Mouse (Mus musculus) adrenal gland, postnatal 36 days (tissue): ENCODE data around the gene Efcc1. TPM values are rescaled to one million over a fixed set of nuclear protein-coding genes. Genes with fewer than 3 reads are reported as not detected.

ENCODE experiments used
- DNase-seq, 2 experiments: peaks; one replicate each; pipeline ENCODE4 v3.0.0; 2021; ENCODE audit warnings: mixed read lengths in 1 of 2
- total RNA-seq, 2 experiments: library from RNA; stranded (reverse); gene quantifications; 2 replicates each; pipeline ENCODE4 v1.2.3; 2021

Gene Efcc1
- total RNA-seq, 2 experiments from 2014 or later = 0.63 to 0.82 TPM

DNA sequence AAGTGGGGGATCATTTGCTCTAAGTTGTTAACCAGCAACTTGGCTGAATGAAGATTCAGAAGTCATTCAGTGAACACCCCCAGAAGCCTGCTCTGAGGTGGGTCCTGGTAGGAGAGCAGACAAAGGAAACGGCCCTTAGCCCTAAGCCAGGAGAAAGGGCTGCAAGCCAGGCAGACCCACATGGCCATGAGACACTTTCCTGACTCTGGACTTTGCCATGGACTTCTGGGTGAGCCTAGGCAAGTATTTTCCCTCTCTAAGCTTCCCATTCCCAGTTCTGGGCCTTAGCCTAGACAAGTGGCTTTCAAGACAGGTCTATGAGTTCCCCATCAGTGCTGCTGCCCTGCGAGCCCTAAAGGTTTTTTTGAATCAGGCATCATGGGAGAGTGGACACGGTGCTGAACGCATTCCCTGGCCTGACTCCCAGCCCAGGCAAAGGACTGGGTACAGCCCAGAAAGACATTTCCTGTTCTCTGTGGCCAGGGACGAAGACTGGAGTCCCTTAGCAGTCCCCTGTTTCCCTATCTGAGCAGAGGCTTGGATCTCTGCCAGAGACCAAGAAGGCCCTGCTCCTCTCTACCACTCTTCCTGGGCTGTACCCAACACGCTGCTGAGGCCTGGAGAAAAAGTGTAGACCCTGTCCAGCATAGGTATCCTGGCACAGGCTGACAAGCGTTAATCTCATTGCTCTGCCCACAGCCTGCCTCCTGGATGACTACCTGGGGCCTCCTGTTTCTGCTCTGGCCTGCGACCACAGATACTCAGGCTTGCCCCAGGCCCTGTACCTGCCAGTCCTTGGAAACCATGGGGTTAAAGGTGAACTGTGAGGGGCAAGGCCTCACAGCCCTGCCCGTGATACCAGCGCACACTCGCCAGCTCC lies 47.9 kb downstream of the Efcc1 start:
- no peak for DNase-seq

DNA sequence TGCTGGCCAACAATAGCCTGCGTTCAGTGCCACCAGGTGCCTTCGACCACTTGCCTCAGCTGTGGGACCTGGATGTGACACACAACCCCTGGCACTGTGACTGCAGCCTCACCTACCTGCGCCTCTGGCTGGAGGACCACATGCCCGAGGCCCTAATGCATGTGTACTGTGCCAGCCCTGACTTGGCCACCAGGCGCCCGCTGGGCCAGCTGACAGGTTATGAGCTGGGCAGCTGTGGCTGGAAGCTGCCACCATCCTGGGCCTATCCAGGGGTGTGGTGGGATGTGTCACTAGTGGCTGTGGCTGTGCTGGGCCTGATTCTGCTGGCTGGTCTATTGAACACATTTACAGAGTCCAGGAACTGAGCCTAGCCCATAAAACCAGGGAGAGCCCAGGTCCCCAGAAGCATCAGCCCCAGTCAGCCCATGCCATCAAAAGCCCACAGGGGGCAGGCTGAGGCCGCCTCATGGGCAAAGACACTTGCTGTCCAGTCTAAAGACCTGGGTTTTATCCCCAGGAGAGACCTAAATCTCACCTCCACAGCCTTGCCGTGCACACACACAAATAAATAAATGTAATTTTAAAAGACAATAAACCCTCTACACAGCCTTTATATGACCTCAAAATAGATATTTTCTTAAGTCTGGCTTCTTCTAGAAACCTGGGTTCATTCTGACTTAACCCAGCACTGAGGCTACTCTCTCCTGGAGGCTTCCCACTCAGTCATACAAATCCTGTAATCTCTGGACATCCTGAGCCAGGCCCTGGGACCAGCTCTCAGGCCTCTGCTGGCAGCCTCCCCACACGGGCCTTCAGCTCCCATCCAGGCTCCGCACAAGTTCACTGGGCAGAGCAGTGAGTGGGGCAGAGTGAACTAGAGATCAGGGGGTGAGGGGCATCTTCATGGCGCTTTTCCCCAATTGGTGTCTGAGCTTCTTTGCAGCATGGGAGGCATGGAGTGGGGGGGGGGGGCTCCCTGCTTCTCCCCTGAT lies 48.8 kb downstream of the Efcc1 start:
- peak in 1 of 2 experiments; percentile 29 for DNase-seq

- DNase-seq = no peak
These were observed 50.1 kb downstream of the Efcc1 start for GRCm38 (mm10) chr6:87780546-87781301.

GRCm38 (mm10) chr6:87784033-87784432 lies 53.4 kb downstream of the Efcc1 start:
- DNase-seq = no peak

GRCm38 (mm10) chr6:87786621-87787020 lies 56.0 kb downstream of the Efcc1 start:
- DNase-seq = no peak

- no peak for DNase-seq
These were observed 56.6 kb downstream of the Efcc1 start for GRCm38 (mm10) chr6:87787108-87787890.

GRCm38 (mm10) chr6:87788266-87788895 lies 57.7 kb downstream of the Efcc1 start:
- DNase-seq = no peak

DNA sequence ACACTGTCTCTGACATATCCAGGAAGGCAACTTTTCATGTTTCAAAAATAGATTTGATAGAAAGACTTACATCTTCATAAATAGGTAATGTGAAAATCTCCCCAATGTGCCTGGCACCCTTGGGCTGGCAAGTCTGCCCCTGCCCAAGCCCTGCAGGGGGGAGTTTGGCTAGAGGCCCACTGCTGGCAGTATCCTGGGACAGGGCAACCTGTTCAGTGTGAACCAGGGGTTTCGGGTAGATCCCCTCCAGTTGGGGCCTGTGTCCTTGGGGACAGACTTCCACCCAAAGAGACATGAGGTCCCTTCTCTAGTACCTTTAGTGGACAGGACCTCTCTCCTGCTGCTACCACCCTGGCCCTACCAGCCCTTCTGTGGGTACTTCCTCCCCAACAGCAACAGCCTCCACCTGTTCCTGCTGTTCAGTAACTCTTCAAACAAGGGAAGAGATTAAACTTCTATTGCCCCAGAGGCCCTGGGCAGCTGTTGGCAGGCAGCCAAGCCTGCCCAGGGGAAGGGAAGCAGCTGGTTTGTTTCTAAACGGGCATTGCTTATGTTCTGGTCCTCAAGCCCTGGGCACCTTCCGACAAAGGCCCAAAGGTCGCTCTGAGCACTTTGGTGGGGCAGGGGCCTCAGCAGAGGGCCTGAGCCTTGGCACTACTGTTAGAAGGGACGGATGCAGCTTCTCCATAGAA lies 58.4 kb downstream of the Efcc1 start:
- DNase-seq = peak; percentile 51 to 62

GRCm38 (mm10) chr6:87789791-87790190 lies 59.1 kb downstream of the Efcc1 start:
- DNase-seq = no peak

GRCm38 (mm10) chr6:87790779-87791480 lies 60.3 kb downstream of the Efcc1 start:
- DNase-seq = peak in 1 of 2 experiments; percentile 49

DNA sequence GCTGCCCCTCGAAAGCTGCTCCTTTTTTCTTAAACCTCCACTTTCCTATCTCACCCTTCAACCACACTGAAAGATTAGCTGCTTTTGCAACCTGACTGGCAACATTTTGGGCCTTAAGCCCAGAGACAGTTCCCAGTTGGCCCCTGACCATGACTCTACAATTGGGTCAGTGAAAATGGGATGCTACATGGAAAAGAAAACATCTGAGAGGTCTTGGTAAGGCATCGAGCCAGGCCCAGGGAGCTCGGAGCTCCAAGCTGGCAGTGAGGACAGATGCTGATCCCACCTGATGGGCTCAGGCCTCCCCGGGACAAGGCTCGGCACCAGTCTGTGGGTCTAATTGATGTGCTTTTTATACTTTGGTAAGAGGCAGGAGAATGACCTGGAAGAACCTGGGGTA lies 61.2 kb downstream of the Efcc1 start:
- DNase-seq = no peak

DNA sequence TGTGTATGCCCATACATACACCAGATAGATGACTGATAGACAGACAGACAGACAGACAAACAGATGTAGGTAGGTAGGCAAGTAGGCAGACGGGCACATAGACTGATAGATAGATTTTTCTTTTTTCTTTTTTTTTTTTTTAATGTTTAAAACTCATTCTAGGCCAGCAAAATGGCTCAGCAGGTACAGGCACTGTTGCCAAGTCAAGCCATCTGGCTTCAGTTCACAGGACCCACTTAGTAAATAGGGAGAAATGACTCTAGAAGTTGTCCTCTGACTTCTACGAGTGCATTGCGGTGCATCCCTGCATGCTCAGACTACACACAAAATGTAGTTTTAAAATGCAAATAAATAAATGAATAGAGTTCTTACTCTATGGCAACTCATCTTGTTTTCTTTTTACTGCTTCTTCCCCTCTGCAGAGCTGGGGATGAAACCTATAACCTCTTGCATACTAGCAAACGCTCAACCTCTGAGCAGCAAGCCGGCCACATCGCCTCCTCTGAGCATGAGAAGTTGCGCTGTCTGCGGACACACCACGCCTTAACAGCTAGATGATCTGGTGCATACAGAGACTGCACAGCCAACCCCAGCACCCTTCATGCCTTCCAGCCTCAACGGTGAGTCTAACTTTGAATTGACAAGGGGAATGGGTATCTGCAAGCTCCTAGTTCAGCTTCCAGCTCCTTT lies 63.3 kb downstream of the Efcc1 start:
- no peak for DNase-seq

DNA sequence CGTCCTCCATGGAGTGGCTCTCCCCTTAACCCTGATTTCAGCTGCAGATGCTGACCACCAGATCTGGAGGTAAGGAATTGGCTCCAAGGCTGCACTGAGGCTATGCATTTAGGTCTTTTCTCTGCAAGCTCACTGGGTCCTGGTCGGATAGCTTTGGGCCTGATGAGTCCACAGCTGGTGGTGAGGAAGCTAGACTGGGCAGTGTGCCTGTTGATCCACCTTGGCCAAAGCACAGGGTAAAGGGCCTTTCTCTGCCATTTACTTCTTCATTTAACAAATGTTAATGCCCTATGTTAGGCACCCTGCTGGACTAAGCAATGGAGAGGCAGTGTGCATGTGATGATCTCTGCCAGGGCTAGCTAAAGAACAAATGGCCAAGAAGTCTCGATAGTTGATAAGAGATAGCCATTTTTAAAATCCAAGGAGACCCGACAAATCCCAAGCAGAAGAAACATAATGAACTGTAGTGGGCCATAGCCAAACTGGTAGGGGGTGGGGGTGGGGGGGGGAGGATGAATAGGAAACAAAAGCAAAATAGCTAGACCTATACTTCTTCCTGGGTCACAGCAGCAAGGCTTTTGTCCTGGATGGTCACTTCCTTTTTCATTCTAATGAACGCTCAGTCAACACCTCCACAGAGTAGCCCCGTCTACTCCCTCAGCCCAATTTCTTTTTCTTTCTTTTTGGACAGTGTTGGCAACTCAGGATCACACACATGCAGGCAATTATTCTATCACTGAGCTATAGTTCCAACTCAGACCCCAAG lies 64.9 kb downstream of the Efcc1 start:
- no peak for DNase-seq

GRCm38 (mm10) chr6:87796251-87796880 lies 65.7 kb downstream of the Efcc1 start:
- no peak for DNase-seq

DNA sequence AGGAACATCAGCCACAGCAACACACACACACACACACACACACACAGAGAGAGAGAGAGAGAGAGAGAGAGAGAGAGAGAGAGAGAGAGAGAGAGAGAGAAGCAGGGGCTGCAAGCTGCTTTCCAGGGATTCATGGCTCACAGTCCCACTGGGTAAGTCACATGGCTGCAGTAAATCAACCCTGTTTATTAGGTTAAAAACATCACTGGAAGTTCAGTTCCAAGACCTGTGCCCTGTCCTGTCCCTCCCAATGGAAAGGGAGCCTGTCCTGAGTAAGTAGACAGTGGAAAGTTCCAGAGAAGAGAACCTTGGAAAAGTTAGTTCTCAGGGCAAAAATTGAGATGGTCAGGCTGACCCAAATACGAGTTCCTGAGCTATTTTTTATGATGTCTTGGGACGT lies 66.7 kb downstream of the Efcc1 start:
- DNase-seq = peak in 1 of 2 experiments; percentile 24

GRCm38 (mm10) chr6:87799576-87799975 lies 68.9 kb downstream of the Efcc1 start:
- no peak for DNase-seq

DNA sequence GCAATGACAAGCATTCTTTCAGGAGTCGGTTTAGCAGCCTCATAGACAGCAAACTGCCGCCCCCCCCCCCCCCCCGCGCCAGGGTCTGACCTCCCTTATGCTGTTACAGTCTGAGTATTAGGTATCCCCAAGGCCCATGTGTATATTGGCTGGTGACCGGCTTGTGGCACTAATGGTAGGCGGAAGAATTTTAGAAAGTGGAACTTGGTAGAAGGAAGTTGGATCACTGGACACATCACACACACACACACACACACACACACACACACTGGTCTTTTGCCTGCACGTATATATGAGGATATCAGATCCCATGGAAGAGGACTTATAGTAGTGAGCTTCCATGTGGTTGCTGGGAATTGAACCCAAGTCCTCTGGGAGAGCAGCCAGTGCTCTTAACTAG lies 71.8 kb downstream of the Efcc1 start:
- no peak for DNase-seq
